Mouse (Mus musculus): ENCODE results near the gene Zar1l. TPM values are rescaled to one million over a fixed set of nuclear protein-coding genes. Genes with fewer than 3 reads are reported as not detected.

Zar1l gene
- polyA plus RNA-seq, 1 experiment from 2014 or later, result not detected

DNA sequence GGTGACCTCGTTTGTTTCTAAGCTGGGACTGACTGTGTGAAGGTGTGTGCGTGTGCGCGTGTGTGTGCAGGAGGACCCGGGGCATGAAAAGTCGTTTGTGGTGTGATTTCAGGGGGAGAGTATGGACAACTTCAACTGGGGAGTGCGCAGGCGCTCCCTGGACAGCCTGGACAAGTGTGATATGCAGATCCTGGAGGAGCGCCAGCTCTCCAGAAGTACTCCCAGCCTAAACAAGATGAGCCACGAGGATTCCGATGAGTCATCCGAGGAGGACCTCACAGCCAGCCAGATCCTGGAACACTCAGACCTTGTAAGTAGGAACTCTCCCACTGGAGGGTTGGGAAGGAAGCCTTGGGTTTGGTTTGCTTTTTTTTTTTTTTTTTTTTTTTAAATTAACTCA lies 51.8 kb downstream of the Zar1l start:
- Histone ChIP-seq H3K27me3 (replicated peaks; ENCODE audit: control insufficient read depth, insufficient read depth, low read length) (no peaks in the 10 kb centered on the region), H3K4me1 (replicated peaks; ENCODE audit: control insufficient read depth, insufficient read depth, low read length) (peaks cover 8% of the 10 kb centered on the region), H3K9me3 (ENCODE audit: control insufficient read depth, low read length) (no peaks in the 10 kb centered on the region), H3K36me3 (ENCODE audit: control insufficient read depth, insufficient read depth, low read length) (no peaks in the 10 kb centered on the region), H3K4me3 (ENCODE audit: low read depth, low read length) (no peak overlapping the region), H3K4me2 (no peak overlapping the region), H3K27ac (ENCODE audit: low read depth, low read length) (no peak overlapping the region), H3K9ac (ENCODE audit: low read depth, low read length) (no peak overlapping the region)
- WGBS, result 72% methylated on average over 12 of the region's 12 CpGs
- DNase-seq (ENCODE audit: low spot score) (no peak), ATAC-seq (replicated peaks; ENCODE audit: low FRiP score) (peak; percentile 39; the same call in 1 of the 2 replicates)

DNA sequence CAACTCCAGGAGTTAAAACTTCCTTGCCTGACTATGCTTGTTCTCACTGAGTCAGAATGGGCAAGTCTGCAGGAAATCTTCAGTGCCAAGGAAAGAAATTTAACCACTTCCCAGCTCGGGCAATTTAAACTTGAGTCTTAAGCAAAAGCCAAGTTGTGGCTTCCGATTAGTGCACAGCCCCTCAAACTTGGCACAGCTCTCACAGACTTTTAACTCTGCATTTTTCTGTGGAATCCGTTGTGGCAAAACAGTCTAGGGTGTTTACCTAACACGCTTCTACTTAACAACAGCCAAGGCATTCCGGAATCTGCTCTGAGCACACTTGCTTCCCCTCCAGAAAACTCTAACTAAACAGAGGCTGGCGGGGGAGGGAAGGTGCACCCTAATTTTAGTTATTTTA lies 52.7 kb downstream of the Zar1l start:
- H3K9me3 ChIP-seq (ENCODE audit: control insufficient read depth, low read length), result no peaks in the 10 kb centered on the region
- H3K27me3 ChIP-seq (replicated peaks; ENCODE audit: control insufficient read depth, insufficient read depth, low read length), result no peaks in the 10 kb centered on the region
- no peak overlapping the region for H3K4me3 ChIP-seq (ENCODE audit: low read depth, low read length)
- WGBS, result 78% methylated on average over 6 of the region's 6 CpGs
- no peak for ATAC-seq (replicated peaks; ENCODE audit: low FRiP score)
- H3K9ac ChIP-seq (ENCODE audit: low read depth, low read length), result no peak overlapping the region
- no peak overlapping the region for H3K27ac ChIP-seq (ENCODE audit: low read depth, low read length)
- H3K4me1 ChIP-seq (replicated peaks; ENCODE audit: control insufficient read depth, insufficient read depth, low read length), result peaks cover 8% of the 10 kb centered on the region
- H3K36me3 ChIP-seq (ENCODE audit: control insufficient read depth, insufficient read depth, low read length), result no peaks in the 10 kb centered on the region
- no peak for DNase-seq (ENCODE audit: low spot score)
- no peak overlapping the region for H3K4me2 ChIP-seq

DNA sequence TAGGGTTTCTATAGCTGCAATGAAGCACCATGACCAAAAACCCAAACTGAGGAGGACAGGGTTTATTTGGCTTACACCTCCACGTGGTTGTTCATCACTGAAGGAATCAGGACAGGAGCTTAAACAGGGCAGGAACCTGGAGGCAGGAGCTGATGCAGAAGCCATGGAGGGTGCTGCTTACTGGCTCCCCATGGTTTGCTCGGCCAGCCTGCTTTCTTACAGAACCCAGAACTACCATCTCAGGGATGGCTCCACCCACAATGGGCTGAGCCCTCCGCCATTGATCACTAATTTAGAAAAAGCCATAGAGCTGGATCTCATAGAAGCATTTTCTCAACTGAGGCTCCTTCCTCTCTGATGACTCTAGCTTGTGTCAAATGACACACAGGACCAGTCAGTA lies 53.2 kb downstream of the Zar1l start:
- Histone ChIP-seq H3K36me3 (ENCODE audit: control insufficient read depth, insufficient read depth, low read length) (no peaks in the 10 kb centered on the region), H3K9ac (ENCODE audit: low read depth, low read length) (no peak overlapping the region), H3K27ac (ENCODE audit: low read depth, low read length) (no peak overlapping the region), H3K9me3 (ENCODE audit: control insufficient read depth, low read length) (no peaks in the 10 kb centered on the region), H3K4me1 (replicated peaks; ENCODE audit: control insufficient read depth, insufficient read depth, low read length) (peaks cover 6% of the 10 kb centered on the region), H3K4me2 (no peak overlapping the region), H3K27me3 (replicated peaks; ENCODE audit: control insufficient read depth, insufficient read depth, low read length) (no peaks in the 10 kb centered on the region), H3K4me3 (ENCODE audit: low read depth, low read length) (no peak overlapping the region)
- ATAC-seq (replicated peaks; ENCODE audit: low FRiP score) (no peak), DNase-seq (ENCODE audit: low spot score) (no peak)
- 58% methylated on average over 3 of the region's 3 CpGs for WGBS

DNA sequence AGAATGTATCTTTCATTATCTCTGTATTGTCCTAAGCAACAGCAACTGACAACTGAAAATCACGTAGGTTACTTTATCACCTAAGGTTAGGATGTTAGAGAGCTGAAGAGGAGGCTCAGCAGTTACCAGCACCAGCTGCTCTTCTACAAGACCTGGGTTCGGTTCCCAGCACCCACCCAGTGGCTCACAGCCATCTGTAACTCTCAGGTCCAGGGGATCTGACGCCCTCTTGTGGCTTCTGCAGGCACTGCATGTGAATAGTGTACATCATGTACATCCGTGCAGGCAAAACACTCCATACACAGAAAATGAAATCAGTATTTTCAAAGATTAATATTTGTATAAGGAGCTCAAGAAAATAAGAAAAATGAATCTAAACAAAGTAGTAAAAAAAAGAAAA lies 58.2 kb downstream of the Zar1l start:
- no peak overlapping the region for H3K27ac ChIP-seq (ENCODE audit: low read depth, low read length)
- H3K27me3 ChIP-seq (replicated peaks; ENCODE audit: control insufficient read depth, insufficient read depth, low read length), result no peaks in the 10 kb centered on the region
- H3K4me3 ChIP-seq (ENCODE audit: low read depth, low read length), result no peak overlapping the region
- H3K9ac ChIP-seq (ENCODE audit: low read depth, low read length), result no peak overlapping the region
- no peaks in the 10 kb centered on the region for H3K4me1 ChIP-seq (replicated peaks; ENCODE audit: control insufficient read depth, insufficient read depth, low read length)
- no peak for DNase-seq (ENCODE audit: low spot score)
- peaks cover 2% of the 10 kb centered on the region for H3K36me3 ChIP-seq (ENCODE audit: control insufficient read depth, insufficient read depth, low read length)
- no peak overlapping the region for H3K4me2 ChIP-seq
- no peaks in the 10 kb centered on the region for H3K9me3 ChIP-seq (ENCODE audit: control insufficient read depth, low read length)
- WGBS, result 79% methylated on average over 4 of the region's 4 CpGs
- ATAC-seq (replicated peaks; ENCODE audit: low FRiP score), result no peak

DNA sequence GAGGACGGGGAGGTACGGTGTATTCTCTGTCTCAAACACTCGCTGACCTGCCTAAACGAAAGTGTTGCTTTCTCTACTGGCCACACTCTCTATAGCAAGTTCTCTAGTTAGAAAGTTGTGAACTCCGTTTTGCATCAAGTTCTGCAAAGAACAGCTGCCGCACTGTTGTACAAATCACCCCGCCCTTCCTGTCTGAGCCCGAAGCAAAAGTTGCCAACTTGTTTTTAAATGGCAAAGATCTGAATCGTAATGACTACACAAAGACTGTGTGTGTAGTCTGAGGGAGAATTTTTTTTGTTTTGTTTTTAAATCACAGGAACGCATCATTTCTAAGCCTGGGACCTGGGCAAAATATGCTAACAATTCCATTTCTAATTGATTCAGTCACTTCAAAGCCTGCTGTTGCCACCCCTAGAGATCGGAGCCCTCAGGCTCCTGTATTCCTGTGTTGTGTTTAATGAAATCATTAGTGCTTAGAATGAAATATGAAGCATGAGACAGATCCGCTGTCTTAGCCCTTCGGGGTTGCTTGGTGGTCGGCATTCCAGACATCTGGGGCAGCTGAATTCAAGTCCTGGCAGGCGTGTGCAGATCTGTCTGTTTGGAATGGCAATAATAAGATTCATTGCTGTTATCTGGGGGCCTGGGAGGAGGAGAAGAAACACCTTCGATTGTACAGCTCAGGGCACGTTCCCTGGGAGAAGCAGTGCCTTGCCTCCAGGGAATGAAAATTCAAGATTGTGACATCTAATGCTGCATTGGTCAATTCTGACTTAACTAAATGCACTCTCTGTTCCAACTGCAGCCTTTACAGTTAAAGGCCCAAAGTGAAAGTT lies 59.8 kb downstream of the Zar1l start:
- Histone ChIP-seq H3K9ac (ENCODE audit: low read depth, low read length) (no peak overlapping the region), H3K27ac (ENCODE audit: low read depth, low read length) (no peak overlapping the region), H3K4me3 (ENCODE audit: low read depth, low read length) (no peak overlapping the region), H3K27me3 (replicated peaks; ENCODE audit: control insufficient read depth, insufficient read depth, low read length) (no peaks in the 10 kb centered on the region), H3K4me1 (replicated peaks; ENCODE audit: control insufficient read depth, insufficient read depth, low read length) (no peaks in the 10 kb centered on the region), H3K9me3 (ENCODE audit: control insufficient read depth, low read length) (peaks cover 3% of the 10 kb centered on the region; the same call in 1 of the 2 replicates), H3K4me2 (no peak overlapping the region), H3K36me3 (ENCODE audit: control insufficient read depth, insufficient read depth, low read length) (peaks cover 4% of the 10 kb centered on the region)
- DNase-seq (ENCODE audit: low spot score) (no peak), ATAC-seq (replicated peaks; ENCODE audit: low FRiP score) (no peak)
- 70% methylated on average over 17 of the region's 17 CpGs for WGBS

DNA sequence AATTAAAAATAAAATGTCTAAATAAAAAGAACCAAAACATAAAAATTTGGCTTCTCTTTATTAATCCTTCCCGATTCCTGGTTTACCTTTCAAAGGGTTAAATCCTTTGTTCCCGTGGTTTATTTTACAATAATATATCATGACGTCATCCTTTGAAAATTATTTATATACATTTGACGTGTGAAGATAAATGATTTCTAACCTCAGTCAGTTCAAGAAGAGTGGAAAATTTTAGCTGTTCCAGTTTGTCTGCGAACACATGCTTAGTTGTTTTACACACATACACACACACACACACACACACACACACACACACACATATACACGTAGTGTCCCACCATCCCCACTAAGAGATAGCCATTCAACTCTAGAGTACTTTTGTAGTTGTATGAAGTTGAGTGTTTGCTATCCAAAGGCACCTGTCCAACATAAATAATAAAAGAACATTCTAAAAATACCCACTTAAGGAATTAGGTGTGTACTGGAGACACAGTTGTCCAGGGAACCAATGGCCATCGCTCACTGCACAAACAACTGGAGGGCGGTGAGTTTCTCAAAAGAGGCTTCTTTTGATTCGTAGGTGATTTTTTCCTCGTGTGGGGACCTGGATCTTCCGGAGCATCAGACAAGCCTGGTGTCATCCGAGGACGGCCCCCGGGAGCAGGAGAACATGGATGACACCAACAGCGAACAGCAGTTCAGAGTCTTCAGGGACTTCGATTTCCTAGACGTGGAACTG lies 60.6 kb downstream of the Zar1l start:
- H3K27ac ChIP-seq (ENCODE audit: low read depth, low read length), result no peak overlapping the region
- H3K4me3 ChIP-seq (ENCODE audit: low read depth, low read length), result no peak overlapping the region
- 84% methylated on average over 17 of the region's 17 CpGs for WGBS
- H3K4me1 ChIP-seq (replicated peaks; ENCODE audit: control insufficient read depth, insufficient read depth, low read length), result no peaks in the 10 kb centered on the region
- ATAC-seq (replicated peaks; ENCODE audit: low FRiP score) (no peak), DNase-seq (ENCODE audit: low spot score) (no peak)
- no peaks in the 10 kb centered on the region for H3K27me3 ChIP-seq (replicated peaks; ENCODE audit: control insufficient read depth, insufficient read depth, low read length)
- no peak overlapping the region for H3K9ac ChIP-seq (ENCODE audit: low read depth, low read length)
- no peak overlapping the region for H3K4me2 ChIP-seq
- peaks cover 4% of the 10 kb centered on the region for H3K36me3 ChIP-seq (ENCODE audit: control insufficient read depth, insufficient read depth, low read length)
- H3K9me3 ChIP-seq (ENCODE audit: control insufficient read depth, low read length), result peaks cover 6% of the 10 kb centered on the region

Other genes starting within 250 kb of the Zar1l start
- 20.5 and 30.0 TPM in 2 replicates for gene Brca2, start 4.5 kb upstream of the Zar1l start, polyA plus RNA-seq (2014; fragmentation: Nextera tagmentation; extraction: Ambion mirVana)
- gene N4bp2l1, start 79.0 kb upstream of the Zar1l start, polyA plus RNA-seq (2014; fragmentation: Nextera tagmentation; extraction: Ambion mirVana), result 13.0 and 14.3 TPM in 2 replicates
- gene N4bp2l2, start 148.0 kb upstream of the Zar1l start, polyA plus RNA-seq (2014; fragmentation: Nextera tagmentation; extraction: Ambion mirVana), result 41.8 and 50.2 TPM in 2 replicates
- 27.1 and 29.5 TPM in 2 replicates for gene Pds5b, start 155.6 kb upstream of the Zar1l start, polyA plus RNA-seq (2014; fragmentation: Nextera tagmentation; extraction: Ambion mirVana)